Mouse (Mus musculus): ENCODE results near the gene Ugt1a10. TPM values are rescaled to one million over a fixed set of nuclear protein-coding genes. Genes with fewer than 3 reads are reported as not detected.
"Not testable (repeated sequence)": the region's sequence is repeated elsewhere in the genome, so short reads cannot be mapped to it uniquely, and the experiment has no call there.

The Ugt1a10 gene
- total RNA-seq, 1 experiment from 2014 or later: not detected

DNA sequence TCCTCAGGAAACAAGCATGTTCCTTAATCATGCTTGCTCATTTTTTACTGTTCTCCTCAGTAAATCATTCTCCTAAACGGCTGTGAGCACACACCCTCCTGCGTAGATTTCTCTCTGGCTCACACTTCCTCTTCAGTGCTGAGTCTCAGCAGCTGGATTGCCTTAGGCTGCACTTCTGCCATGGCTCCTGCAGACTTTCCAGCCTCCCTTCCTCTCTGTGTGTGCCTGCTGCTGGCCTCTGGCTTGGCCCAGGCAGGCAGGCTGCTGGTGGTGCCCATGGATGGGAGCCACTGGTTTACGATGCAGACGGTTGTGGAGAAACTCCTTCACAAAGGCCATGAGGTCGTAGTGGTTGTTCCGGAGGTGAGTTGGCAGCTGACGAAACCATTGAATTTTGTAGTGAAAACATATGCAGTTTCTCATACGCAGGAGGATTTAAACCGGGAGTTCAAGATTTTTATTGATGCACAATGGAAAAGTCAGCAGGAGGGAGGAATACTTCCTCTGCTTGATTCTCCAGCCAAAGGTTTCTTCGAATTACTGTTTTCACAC, 39.8 kb downstream of the Ugt1a10 start, which contains the start of gene Ugt1a7c:
Ugt1a7c (plus strand) TSS at position 122 of the 552 bp plus-strand sequence.
- DNase-seq: no peak

DNA sequence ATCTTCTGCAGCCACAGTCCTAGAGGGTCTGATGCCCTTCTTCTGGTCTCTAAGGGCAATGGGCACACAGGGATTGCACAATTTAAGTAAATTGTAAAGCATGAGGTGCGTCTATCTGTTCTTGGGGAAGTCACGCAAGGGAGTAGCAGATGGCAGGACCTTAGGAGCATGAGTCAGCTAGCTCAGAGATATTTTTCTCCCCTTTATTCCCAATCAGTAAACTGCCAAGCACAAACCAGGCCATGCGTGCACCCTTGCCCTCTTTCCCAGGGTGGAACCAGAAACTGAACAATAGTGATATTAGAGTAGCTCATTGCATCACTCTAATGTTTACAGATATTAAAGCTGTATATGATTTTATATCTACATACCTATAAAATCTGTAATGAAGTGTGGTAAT, 43.4 kb downstream of the Ugt1a10 start:
- not testable (repeated sequence) for DNase-seq

DNA sequence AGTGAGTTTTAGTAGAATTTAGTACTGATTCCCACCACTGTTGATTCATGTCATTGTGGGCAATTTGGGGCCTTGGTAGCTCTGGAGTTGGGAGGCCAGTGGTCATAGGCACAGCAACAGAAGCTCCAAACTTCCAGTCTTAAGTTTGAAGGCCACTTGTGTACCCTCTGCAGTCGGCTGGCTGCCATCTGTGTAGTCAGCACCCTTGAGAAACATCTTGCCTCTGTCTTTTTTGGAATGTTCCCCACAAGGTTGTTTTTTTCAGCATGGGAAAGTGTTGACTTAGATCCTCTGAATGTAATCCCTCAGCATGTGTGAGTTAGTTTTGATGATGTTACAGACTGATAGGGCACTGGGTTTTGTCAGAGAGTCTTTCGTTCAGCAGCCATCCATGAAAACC, 44.5 kb downstream of the Ugt1a10 start:
- peak; percentile 23 for DNase-seq

DNA sequence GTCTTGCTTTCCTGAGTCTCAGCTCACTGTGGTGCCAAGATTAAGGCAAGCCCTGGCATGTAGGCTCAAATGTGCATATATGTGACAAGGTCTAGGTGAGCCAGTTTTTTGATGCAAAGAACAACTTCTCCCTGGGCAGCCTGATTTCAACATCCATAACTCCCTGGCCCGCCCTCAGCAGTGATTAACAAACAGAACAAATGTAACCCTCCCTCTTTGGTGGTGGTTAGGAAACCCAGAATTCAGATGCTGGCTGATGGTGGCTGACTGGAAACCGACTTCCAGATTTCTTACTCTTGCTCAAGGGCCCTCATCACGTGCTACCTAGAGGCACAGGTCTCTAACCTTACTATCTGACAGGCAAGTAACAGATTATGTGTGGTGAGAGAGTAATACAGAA, 47.8 kb downstream of the Ugt1a10 start, which contains the start of gene Ugt1a6b:
Ugt1a6b (plus strand) TSS at position 234 of the 400 bp plus-strand sequence.
- DNase-seq: not testable (repeated sequence)

DNA sequence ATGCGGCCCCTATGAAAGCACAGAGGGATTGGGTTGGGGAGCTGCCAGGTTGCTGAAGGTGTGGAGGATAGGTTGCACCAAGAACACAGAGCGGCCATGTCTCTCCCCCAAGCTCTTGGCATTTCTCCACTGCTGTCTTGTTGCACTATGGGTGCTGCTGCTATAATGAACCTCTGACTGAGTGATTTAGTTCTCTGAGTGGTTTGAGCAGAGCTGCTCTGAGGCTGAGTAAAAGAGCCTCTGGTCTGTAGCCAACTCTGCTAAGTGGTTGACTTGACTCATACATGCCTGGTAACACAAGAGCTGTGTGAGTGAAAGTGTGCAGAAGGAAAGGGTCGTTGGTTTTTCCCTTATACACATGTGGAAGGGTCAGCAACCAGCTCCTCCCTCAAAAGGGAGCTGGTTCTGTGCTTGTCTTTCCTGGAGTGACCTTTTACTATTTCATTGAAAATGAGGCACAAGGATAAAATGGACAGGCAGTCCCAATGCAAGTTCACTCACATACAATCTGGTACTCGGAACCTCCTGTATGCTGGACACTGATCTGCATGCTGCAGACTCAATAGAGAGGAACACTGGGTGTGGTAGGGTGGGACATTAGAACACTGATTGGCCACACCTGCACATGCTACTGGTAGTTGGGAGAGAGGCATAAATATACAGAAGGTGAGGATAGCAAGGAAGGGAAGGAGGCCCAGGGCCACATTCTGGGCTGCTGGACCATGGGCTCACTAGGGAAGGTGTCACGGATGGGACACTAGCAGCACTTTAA, 48.7 kb downstream of the Ugt1a10 start:
- DNase-seq: not testable (repeated sequence)

DNA sequence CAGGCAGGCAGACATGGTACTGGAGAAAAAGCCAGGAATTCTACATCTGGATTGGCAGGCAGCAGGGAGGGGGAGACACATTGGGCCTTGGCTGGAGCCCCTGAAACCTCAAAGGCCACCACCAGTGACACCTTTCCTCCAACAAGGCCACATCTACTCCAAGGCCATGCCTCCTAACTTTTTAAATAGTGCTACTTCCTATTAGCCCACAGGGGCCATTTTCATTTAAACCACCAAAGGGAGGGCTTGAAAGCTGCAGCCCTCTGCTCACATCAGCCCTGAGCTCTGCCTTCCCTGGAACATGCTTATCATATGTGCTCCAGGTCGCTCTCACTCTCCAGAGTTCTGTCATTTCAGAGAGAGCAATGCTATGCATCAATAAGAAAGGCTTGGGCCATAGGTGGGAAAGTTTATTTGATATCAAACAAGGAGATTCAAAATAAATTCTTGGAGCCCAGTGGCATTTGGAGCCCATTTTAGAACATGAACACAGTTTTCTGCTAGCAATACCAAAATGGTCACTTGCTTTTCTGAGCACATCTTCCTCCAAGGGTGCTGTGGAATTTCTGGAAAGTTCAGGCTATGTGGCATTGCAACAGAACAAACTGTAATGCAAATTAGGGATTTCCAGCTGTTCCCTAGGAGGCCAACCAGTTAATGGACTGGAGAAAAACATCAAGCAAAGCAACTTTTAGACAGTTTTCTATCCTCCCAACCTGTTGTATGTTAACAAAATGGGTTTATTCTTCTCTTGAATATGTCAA, 49.7 kb downstream of the Ugt1a10 start:
- DNase-seq: no peak

DNA sequence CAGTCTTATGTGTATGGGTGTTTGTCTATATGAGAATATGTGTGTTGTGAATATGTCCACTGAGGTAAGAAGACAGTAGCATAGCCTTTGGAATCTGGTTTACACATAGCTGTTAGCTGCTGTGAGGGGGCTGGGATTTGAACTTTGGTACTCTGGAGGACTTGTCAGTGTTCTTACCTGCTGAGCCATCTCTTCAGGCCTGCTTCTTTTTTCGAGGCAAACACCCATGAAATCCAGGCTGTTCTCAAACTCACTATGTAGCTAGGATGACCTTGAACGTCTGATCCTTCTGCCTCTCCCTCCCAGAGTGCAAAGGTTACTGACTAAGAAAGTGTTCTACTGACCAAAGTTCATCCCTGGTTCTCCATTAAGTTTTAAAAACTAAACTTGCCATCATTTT, 50.5 kb downstream of the Ugt1a10 start:
- DNase-seq: no peak

DNA sequence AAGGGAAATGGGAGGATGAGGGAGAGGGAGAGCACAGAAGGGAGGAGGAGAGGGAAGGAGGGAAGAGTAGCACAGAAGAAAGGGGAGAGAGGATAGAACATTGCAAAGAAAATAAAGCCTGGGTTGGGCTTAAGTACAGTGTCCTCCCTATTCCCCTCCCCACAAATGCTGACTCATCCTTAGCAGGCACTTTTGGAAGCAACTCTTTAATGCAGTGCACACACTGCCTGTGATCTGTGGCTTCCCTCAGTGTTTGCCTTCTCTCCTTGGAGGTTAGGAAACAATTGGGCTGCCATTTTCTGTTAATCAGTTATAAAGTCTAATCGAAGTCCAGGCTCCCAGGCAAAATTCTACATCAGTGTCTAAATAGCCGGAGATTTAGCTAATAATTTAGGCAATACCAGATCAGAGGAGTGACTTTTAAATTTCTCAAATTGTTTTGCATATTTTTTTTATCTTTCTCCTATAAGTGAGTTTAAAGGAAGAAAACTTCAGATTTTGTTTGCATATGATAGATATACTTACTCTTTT, 53.9 kb downstream of the Ugt1a10 start:
- DNase-seq: not testable (repeated sequence)

DNA sequence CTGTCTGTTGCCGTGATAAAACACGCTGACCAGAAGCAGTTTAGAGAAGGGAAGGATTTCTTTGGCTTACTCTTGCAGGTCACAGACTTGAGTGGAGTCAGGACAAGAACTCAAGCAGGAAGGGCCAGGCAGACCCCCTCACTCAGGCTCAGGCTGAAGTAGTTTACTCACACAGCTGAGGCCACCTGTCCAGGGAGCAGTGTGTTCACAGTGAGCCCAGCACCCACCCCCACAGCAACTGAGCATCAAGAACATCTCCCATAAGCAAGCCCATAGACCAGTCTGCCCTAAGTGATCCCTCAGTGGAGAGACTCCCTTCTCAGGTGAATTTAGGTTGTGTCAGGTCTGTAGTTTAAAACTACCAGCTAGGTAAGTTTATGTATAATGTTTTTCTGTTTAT, 54.4 kb downstream of the Ugt1a10 start:
- not testable (repeated sequence) for DNase-seq

DNA sequence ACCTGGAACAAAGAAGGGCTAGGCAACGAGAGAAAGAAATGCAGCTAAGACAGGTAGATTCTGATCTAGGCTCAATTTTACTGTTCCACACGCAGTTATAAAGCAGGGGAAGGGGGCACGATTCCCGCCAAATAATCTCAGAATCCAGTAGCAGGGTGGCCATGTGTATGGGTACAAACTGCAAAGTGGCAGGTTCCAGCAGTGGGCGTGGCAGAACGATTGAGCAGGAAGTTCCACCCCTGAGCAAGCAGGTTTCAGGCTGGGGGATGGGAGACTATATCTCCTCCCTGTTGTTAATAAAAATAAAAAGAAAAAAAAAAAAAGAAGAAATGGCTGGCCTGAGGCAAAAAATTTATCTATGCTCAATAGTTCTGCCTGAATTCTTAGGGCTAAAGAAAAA, 57.6 kb downstream of the Ugt1a10 start:
- DNase-seq: not testable (repeated sequence)

DNA sequence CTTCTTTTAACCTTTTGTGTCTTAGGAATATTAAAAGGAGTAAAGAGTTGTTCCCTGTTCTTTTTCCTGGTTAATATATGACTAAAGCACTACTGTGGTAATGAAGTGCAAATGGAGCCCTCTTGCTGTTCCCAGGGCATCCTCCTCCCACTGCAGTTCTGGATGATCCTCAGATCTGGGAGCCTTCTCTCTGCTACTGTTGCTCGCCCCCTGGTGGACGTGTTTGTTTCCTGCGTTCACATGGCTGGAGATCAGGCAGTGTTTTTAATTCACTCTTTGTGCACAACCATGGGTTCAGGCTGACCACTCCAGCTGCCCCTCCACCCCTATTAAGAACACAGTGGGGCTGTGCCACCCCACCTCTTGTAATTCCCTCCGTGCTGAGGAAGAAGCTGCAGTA, 65.4 kb downstream of the Ugt1a10 start:
- DNase-seq: not testable (repeated sequence)

DNA sequence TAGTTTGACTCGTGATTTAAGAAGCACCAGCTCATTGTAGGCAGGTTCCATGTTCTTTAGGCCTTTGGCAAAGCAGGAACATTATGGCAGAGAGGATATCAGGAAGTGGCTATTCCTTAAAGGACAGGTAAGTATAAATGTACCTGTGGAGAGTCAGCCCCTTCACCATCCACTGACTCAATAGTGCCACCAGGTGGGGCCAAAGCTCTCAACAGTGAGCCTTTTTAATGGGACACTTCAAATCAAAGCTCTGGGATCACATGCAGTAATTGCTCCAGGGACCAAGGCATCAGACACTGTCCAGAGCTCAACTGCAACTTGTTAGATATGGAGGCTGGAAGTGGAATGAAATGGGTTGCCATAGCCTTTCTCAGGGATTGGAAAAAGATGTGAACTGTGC, 66.3 kb downstream of the Ugt1a10 start:
- DNase-seq: peak; percentile 21

DNA sequence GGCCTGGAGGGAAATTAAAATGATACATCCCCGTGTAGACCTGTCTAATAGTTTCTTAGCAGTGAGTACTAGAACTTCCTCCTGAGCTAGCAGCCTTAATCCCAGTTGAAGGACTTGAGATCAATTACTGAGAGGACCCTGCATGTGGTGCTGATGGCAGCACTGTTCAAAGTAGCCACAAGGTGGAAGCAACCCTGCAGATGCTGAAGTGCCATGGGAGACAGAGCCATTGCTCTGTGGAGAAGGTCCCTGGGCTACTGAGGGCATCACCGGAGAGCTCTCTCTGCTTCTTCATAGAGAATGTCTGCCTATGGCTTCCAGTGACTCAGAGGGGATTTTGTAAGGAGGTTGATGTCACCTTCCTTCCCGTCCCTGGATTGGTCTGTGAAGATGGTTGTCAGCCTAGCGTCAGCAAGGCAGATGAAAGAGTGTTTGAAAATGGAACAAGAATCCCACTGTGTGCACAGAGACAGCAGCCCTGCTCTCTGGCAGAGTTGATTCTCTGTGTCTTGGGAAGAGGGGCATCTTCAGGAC, 70.7 kb downstream of the Ugt1a10 start:
- DNase-seq: not testable (repeated sequence)

DNA sequence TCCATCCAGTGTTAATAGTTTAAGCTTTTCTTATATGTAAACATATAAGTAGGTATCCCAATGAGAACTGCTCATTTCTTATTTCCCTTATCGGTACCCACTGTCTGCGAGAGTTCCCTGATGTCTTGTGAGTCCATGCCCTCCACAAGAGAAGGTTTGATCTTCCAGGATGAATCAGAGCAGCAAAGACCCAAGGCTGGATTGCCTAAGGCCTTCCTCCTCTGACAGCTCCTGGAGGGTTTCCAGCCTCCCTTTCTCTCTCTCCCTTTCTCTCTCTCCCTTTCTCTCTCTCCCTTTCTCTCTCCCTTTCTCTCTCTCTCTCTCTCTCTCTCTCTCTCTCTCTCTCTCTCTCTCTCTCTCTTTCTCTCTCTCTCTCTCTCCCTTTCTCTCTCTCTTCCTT, 73.9 kb downstream of the Ugt1a10 start:
- DNase-seq: peak; percentile 16

DNA sequence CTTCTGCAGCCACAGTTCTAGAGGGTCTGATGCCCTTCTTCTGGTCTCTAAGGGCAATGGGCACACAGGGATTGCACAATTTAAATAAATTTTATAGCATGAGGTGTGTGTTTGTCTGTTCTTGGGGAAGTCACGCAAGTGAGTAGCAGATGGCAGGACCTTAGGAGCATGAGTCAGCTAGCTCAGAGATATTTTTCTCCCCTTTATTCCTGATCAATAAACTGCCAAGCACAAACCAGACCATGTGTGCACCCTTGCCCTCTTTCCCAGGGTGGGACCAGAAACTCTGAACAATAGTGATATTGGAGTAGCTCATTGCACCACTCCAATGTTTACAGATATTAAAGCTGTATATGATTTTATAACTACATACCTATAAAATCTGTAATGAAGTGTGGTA, 75.0 kb downstream of the Ugt1a10 start:
- DNase-seq: not testable (repeated sequence)

DNA sequence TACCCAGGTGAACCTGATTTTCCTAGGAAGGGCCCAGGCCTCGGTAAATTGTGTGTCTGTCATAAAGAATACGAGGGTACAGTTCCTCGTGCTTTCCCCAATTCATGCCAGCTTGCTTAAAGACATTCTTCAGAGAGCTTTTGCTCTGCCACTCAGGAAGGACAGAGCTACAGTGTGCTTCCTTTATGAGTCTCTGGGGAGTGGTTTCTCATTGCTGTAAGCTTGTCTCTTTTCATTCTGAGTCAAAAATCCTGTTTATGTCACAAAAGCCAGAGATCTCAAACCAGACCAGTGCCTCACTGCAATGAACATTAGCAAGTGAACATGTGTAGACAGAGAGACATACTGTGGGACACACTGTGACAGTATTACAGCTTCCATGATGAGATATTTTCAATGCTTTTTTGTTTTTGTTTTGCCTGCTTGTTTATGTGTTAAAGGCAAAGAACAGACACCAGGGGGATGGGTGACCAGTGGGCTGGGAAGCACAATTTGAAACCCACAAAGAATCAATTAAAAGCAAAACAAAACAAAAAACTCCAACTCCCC, 78.8 kb downstream of the Ugt1a10 start:
- no peak for DNase-seq

DNA sequence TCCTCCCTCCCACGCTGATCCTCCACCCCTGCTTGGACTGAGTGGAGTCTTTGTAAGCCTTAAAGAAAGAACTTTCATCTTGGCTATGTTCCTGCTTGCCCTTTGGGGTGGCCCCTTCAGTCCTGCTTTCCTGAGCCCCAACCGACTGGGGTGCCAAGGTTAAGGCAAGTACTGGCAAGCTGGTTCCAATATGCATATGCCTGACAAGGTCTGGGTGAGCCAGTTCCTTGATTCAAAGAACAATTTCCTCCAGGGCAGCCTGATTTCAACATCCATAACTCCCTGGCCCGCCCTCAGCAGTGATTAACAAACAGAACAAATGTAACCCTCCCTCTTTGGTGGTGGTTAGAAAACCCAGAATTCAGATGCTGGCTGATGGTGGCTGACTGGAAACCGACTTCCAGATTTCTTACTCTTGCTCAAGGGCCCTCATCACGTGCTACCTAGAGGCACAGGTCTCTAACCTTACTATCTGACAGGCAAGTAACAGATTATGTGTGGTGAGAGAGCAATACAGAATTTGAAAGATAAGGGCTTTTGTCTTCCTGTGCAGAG, 79.3 kb downstream of the Ugt1a10 start, which contains the start of gene Ugt1a6a:
Ugt1a6a (plus strand) TSS at position 353 of the 555 bp plus-strand sequence.
- not testable (repeated sequence) for DNase-seq

DNA sequence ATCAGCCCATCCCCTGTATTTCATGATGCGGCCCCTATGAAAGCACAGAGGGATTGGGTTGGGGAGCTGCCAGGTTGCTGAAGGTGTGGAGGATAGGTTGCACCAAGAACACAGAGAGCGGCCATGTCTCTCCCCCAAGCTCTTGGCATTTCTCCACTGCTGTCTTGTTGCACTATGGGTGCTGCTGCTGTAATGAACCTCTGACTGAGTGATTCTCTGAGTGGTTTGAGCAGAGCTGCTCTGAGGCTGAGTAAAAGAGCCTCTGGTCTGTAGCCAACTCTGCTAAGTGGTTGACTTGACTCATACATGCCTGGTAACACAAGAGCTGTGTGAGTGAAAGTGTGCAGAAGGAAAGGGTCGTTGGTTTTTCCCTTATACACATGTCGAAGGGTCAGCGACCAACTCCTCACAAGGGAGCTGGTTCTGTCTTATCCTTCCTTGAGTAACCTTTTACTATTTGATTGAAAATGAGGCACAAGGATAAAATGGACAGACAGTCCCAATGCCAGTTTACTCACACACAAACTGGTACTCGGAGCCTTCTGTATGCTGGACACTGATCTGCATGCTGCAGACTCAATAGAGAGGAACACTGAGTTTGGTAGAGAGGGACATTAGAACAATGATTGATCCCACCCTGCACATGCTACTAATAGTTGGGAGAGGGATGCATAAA, 80.2 kb downstream of the Ugt1a10 start:
- DNase-seq: not testable (repeated sequence)

DNA sequence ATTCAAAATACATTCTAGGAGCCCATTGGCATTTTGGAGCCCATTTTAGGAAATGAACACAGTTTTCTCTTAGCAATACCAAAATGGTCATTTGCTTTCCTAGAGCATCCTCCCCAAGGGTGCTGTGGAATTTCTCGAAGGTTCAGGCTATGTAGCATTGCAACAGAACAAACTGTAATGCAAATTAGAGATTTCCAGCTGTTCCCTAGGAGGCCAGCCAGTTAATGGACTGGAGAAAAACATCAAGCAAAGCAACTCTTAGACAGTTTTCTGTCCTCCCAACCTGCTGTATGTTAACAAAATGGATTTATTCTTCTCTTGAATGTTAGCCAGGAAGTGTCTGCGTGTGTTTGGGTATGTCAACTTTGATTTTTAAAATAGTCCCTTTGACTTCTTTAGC, 81.5 kb downstream of the Ugt1a10 start:
- no peak for DNase-seq

DNA sequence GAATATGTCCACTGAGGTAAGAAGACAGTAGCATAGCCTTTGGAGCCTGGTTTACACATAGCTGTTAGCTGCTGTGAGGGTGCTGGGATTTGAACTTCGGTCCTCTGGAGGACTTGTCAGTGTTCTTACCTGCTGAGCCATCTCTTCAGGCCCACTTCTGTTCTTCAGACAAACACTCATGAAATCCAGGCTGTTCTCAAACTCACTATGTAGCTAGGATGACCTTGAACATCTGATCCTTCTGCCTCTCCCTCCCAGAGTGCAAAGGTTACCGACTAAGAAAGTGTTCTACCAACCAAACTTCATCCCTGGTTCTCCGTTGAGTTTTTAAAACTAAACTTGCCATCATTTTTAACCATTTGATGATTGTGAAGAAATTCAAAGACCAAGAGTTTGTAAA, 82.1 kb downstream of the Ugt1a10 start:
- DNase-seq: no peak

DNA sequence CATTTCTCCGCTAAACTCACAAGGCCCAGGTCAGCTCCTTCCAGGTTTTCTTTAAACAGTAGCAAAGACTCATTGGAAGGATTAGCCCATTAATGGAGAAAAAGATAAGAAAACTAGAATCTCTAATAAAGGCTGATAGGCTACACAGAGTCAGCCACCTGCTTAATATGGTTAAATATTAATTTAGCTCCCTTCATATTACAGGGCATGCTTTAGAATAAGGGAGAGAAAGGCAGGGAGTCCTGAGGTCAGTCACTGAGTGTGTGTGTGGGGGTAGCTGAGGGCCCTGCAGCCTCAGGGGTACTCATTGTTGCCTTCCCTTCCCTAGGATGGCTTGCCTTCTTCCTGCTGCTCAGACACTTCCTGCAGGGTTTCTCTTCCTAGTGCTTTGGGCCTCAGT, 83.0 kb downstream of the Ugt1a10 start:
- no peak for DNase-seq

Data from adrenal gland, postnatal 25 days (tissue).